Mouse (Mus musculus): Measurements from ENCODE around the gene Tssk6.

Gene Tssk6

DNA sequence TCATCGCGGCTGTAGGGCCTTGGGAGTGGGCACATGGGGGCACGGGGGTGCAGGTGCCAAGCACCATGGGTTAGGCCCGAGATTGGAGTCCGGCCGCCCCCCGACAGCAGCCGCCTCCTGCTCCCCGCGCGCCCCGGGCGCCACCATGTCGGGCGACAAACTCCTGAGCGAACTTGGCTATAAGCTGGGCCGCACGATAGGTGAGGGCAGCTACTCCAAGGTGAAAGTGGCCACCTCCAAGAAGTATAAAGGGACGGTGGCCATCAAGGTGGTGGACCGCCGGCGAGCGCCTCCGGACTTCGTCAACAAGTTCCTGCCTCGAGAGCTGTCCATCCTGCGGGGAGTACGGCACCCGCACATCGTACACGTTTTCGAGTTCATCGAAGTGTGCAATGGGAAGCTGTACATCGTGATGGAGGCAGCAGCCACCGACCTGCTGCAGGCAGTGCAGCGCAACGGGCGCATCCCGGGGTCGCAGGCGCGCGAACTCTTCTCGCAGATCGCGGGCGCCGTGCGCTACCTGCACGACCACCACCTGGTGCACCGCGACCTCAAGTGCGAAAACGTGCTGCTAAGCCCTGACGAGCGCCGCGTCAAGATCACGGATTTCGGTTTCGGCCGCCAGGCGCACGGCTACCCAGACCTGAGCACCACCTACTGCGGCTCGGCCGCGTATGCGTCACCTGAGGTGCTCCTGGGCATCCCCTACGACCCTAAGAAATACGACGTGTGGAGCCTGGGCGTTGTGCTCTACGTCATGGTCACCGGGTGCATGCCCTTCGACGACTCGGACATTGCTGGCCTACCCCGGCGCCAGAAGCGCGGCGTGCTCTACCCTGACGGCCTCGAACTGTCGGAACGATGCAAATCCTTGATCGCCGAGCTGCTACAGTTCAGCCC is at the start of gene Tssk6, which contains the start of the genes Ndufa13 and Yjefn3:
Gene Tssk6 (plus strand): TSS at position 22 of the 900 bp plus-strand sequence.
Gene Ndufa13 (minus strand): TSS at position 396 of the 900 bp plus-strand sequence.
Gene Yjefn3 (minus strand): TSS at position 550 of the 900 bp plus-strand sequence.
- no peak for DNase-seq (ENCODE audit: low spot score)

DNA sequence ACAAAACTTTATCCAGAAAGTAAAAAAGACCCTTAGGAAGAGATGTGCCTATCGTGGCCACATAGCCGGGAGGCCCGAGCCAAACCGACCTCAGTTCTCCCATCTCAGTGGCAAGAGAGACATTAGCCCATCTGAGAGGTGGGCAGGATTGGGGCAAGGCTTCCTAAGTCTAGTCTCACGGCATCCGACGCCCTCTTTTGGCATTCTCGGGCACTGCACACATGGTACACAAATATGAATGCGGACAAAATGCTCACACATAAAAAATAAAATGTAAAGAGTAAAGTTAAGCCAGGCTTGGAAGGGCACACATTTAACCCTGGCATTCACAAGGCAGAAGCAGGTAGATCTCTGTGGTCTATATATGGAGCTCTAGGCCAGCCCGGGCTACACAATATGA is 48.1 kb upstream of the Tssk6 start:
- DNase-seq (ENCODE audit: low spot score) = no peak

DNA sequence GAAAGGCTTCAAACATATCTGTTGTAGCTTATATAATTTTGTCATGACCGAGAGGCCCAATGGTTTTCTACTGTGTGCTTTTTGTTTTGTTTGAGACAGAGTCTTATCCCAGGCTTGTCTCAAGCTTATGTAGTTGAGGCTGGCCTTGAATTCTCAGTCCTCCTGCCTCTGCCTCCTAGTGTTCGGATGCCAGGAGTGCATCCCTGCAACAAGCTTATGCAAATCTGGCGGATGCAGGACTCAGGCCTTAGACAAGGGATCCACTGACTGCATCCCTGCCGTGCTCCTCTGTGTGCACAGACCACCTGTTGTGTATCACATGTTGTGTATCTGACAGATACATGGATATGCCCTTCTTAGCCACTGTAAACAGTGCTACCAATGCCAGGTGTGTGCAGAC is 41.2 kb upstream of the Tssk6 start:
- DNase-seq (ENCODE audit: low spot score) = peak; percentile 37

DNA sequence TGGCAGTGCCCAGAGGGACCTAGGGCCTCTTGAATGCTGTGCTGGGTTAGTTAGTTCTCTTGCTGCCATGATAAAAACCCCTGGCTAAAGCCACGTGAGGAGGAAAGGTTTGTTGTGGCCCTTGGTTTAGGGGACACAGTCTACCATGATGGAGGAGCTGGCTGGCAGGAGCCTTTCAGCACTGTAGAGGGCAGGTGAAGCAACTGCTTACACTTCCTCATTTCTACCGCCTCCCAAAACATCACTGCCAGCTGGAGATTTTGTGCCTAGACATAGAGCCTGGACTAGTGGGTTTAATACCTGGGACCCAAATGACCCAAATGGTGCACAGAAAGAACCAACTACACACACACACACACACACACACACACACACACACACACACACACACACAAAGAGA is 40.7 kb upstream of the Tssk6 start:
- DNase-seq (ENCODE audit: low spot score) = no peak

DNA sequence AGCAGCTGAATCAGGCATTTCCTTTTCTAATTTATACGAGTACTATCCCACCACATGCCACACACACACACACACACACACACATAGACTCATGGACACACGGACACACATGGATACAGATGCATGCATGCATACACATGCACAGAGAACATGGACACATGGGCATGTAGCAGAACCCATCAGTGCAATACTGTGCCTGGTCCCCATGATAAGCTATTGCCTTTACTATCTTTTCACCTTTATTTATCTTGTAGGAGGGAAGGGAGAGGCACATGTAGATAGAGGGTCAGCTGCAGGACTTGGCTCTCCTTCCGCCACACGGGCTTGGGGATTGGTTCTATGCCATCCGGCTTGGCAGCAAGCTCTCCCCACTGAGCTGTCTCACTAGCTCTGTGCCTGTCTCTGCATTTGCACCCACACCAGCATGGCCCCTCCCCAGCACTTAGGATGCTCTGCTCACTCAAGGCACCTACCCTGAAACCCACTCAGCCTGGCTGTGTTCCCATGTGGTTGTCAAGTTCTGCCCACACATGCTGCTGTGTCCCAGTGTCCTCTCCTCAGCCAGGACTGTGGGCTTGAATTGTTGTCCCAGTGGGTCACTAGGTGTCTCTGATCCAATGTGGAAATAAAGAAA is 38.5 kb upstream of the Tssk6 start:
- no peak for DNase-seq (ENCODE audit: low spot score)

DNA sequence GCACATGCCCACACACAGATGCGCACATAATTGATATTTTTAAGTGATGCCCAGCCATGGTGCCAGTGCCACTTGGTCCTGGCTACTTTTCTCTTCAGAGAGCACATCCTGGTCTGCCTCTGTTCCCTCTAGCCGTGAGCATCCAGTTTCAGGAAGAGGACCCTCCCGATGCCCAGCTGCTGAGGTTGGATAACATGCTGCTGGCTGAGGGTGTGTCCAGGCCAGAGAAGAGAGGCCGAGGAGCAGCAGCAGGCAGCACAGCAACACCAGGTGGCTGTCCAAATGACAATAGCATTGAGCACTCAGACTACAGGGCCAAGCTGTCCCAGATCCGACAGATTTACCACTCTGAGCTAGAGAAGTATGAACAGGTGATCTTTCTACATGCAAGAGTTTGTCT is 37.8 kb upstream of the Tssk6 start:
- DNase-seq (ENCODE audit: low spot score) = no peak

DNA sequence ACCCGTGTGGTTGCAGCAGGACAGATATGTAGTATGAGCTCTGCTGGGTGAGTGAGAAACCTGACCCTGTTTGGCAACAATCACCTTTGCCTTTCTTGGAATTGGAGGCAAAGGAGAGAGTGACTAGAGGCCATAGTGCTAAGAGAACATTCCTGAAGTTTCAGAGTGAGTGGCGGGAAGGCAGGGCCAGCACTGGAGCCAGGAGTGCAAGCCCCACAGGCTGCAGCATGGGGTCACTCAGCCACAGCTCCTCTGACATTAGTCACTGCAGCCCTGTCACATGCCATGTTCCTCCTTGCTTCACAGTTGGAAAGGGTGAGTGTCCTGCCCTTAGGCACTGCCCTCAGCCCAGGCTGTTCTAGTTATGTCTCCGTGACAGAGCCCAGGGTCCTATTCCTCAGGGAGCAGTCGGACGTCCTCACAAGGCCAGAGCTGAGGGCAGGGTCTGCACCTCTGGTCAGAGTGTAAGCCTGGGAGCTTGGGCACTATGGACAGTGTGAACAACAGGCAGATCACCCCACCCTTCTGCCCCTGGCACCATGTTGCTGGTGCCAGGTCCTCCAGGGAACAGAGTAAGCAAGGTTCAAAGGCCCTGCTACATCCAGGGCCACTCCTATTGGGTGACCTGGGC is 34.2 kb upstream of the Tssk6 start:
- no peak for DNase-seq (ENCODE audit: low spot score)

DNA sequence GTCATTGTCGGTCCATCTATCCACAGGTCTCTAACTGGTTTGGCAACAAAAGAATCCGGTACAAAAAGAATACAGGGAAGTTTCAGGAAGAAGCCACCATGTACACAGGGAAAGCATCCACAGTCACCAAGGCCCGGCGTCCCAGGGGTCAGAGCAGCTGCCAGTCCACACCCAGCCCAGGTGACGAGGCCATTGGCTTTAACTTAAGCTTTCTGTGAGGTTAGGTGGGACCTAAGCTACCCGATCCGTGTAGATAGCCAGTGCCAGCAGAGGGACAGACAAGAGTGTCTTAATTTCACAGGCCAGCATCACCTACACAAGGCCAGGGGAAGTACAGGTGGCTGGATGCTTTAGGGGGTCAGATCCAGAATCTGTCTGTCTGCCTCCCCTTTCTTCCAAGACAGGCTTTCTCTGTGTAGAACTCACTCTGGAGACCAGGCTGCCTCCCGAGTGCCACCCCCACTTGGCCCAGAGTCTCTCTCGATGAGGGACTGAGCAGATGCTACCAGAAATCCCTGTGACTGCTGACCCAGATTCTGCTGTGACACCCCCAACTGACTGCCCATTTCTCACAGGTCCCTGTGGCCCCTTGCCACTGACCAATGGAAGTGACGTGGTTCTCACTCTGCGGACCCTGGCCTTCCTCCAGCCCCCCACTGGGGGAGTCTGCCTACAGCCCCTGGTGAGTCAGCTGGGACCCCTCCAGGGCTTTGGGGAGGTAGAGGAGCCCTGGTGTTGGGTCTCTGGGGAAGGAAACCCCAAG is 31.8 kb upstream of the Tssk6 start:
- DNase-seq (ENCODE audit: low spot score) = no peak

DNA sequence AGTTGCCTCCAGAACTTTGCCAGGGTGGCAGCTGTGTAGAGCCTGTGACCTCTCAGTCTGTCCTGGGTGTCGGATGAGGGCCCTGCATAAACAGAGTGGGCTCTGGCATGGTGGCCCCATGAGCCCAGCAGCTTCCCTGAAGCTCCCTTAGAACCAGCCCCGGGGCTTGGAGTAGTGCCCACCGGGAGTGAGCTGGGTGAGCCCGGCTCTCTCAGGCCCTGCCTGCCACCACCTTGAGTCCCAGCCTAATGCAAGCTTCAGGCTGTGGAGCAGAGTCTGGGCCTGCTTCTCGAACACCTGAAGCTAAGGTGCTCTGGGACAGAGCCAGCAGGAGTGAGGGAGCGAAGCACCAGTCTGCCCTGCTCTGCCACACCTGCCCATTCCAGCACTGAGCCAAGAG is 31.1 kb upstream of the Tssk6 start:
- DNase-seq (ENCODE audit: low spot score) = no peak

DNA sequence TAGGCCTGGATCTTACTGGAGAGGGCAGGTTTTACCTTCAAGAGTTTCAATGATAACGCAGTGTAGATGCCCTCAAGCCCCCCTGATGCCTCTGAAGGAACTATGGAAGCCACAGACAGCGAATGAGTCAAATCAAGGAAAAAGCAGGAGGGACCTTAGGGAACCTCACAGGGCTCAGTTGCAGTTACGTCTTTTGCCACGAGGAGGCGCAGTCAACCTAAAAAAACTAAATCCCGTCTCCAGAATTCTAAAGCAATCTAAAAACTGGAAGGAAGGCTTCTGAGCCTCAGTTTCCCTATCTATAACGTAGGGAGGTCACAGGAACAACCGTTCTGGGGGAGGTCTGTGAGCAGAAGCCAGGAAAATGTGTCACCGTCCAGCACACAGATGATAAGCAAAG is 27.8 kb upstream of the Tssk6 start:
- peak; percentile 84 for DNase-seq (ENCODE audit: low spot score)

DNA sequence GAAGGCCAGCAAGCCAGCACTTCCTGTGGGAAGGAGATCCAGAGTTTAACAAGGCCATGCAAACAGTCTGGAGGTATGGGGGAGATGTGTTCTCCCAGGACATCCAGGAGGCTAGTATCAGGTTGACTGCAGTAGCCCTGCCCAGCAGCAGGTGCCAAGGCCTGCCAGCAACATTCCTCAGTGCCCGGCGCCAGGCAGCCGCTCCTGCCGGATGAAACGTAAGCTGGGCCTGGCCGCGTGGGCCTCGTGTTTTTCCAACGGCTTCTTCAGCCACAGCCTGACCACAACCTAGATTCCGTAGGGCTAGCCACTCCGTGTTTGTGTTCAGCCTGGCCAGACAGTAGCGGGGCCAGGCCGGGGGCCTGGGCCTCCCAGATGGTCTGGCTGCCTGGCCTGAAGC is 27.3 kb upstream of the Tssk6 start:
- no peak for DNase-seq (ENCODE audit: low spot score)

DNA sequence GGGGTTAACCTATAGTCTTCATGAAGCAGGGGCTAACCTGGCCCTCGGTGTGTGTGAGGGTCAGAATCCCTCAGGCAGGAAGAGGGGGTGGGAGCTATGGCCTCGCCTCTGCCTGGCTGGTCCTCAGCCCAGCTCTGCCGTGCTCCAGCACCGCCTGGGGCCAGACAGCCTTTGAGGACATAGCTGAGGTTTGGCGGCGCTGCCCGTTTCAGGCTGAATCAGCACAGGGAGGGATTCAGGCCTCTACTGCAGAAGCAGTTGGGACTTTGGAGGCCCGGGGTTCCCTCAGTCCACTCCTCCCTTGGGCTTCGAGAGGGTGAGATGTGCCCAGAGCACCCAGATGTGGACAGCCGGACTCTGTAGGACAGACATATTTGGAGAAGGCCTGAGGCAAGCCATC is 25.9 kb upstream of the Tssk6 start:
- DNase-seq (ENCODE audit: low spot score) = no peak

DNA sequence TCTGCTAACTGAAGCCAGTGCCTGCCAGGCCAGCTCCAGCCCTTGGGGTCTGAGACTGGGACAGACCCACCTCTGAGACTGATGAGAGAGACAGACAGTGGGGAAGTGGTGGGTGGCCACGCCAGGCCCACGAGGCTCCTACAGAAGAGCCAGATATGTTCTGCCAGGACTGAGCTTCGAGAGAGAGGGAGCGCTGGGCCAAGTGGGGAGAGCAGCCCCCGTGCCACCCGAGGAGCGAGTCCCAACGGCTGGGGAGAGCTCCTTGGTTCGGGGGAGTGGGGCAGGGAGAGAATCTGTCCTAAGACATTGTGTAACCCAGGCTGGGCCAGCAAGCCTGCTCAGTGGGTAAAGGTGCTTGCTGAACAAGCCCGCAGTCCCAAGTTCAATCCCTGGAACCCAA is 25.0 kb upstream of the Tssk6 start:
- DNase-seq (ENCODE audit: low spot score) = no peak

DNA sequence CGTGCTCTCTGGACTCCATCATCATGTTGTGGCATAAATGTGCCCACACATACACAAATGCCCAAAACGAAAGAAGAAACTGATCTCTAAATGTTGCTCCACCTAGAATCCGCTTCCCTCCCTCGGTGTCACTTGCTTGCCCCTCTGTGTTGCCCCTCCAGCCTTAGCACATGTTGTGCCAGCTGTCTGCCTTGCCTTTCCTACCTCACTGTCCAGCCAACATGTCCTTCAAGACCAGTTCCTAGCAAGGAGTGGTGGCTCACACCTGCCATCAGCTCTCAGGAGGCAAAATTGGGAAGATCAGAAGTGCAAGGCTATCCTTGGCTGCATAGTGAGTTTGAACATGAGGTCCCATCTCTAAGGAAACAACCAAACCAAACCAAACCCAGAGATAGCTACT is 24.6 kb upstream of the Tssk6 start:
- DNase-seq (ENCODE audit: low spot score) = no peak

DNA sequence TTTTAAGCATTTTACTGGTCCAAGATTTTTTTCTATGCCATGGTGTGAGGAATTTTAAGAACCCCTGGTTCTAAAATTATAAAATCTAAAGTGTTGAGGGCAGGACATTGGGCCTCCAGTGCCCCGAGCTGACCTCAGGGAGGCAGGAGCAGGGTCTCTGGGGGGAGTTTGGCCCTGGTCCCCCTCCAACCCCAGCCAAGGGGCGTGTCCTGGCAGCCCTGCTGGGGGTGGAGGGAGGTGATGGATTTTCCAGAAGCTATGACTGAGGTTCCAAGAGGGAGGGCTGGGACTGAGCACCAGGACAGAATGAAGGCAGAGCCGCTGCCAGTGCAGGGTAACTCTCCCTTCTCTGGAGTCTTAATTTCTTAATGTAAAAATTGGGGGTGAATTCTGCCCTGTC is 24.0 kb upstream of the Tssk6 start:
- no peak for DNase-seq (ENCODE audit: low spot score)

DNA sequence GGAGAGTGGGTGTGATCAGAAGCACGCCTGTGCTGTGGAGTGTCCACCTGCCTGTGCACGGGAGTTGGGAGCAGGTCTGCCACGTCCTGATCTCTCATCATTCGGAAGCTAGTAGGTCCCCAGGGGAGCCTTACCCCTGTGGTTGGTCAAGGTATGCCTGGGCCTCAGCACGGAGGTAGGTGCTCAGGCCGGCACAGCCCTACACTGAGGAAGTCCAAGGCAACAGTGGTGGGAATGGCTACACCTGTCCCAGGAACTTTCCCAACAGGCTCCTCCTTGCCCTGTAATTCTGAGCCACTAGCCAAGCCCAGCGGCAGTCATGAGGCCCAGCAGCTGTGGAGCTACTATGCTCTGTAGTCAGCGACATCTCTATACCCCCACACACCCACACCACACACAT is 22.3 kb upstream of the Tssk6 start:
- no peak for DNase-seq (ENCODE audit: low spot score)

DNA sequence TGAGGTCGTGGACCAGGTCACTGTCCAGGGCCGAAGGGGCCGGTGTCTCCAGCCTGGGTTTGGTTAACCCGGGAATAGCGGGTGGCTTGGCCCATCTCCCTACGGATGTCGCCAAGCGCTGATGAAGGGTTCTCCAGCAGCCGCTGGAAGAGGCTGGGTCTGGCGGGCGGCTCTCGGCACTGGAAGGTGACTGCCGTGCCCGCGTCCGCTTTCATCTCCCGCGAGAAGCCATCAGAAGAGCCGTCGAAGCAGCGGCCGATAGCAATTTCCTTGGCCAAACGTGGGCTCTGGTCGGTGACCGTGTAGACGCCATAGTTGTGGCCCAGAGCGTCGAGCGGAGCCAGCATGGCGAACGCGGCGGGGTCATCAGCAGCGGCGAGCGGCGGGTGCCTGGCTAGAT is 21.1 kb upstream of the Tssk6 start:
- no peak for DNase-seq (ENCODE audit: low spot score)

DNA sequence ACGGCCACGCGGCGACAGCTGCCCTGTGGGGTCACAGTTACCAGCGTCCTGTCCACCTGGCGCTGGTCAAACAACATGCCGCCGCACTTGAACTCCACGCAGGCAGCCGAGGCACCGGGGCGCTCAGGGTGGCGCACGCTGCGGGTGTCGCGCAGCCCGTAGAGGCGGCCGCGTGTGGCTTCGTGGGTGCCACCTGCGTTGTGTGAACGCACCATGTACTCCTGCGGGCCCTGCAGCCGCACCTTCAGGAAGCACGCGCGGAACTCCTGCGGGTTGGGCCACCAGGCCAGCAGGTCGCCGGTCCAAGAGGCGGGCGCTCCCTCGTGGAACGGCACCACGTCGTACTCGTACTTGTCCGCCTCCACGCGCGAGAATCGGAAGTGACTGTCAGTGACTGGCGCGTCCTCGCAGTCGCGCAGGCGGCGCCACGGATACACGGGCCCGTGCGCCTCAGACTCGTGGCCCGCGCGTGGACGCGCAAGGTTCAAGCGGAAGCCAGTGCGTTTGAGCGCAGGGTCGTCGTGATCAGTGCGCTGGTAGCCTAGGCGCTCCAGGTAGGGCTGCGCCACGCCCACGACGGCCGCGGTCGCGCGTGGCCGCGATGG is 20.6 kb upstream of the Tssk6 start:
- no peak for DNase-seq (ENCODE audit: low spot score)

DNA sequence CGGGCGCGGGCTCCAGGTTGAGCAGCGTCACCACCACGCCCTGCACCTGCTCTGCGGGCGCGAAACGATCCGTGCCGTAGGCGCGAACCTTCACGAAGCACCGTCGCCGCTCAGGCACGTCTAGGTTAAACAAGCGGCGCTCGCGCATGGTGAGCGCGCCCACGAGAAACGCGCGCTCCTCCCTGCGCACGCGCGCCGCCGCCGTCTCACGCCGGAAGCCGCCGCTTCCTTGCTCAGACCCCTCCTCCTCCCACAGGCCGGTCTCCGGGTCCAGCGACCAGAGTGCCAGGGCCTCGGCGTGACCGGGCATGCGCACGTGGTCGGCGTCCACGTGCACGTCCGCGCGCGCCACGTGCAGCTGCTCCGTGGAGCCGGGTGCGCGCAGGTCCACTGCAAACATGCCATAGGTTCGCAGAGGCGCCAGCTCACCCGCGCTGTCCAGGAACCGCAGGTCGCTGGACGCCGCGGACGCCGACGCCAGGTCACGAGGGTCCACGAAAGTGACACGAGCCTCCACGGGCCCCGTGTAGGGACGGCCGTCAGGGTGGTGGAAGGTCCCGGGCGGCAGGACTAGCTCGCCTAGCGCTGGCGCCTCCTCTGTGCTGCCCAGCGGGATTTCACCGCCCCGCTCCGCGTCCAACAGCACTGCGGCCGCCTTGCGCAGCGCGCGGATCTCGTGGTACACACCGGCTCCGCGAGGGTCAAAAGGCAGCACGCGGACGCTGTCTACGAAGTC is 19.8 kb upstream of the Tssk6 start:
- peak; percentile 65 for DNase-seq (ENCODE audit: low spot score)

DNA sequence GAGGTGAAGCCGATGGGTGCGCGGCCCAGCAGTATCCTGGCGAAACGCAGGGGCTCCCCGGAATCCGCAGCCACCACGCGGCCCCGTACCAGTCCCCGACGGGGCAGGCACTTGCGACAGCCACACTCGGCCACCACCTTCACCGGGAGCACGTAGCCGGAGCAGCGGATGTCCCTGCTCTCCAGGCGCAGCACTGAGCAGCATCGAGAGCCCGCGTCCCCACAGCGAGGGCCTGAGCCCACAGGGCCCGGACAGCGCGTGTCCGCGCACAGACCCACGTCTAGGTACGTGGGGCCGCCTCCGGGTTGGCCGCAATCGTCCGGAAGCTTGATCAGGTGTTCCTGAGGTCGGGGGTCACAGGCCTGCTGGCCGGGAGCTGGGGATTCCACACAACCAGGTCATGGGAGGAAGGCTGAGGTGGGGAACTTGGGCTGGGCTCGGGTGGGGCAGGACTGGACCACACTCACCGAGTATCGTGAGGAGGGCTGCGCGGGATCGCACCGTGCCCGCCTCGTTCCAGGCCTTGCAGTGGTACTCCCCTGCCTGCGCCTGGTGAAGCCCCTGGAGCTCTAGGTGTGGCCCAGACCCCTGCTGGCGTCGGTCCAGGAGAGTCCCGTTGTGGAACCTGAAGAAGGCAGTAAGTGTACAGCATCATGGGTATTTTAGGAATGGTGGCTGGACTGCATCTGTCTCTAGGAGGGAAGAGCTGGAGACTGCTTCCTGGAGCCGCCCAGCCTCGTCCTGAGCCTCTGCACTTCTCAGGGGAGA is 19.0 kb upstream of the Tssk6 start:
- no peak for DNase-seq (ENCODE audit: low spot score)
